Mouse (Mus musculus) ES-CJ7 (cell line): ENCODE measurements at regions not wholly inside any gene's neighbourhood (a gene's known extent, or its start where the extent isn't known, plus 50 kb on each side); places are given as distances from the start of the nearest gene placed in this dataset.

Source experiments
- DNase-seq: peaks from one replicate; pipeline ENCODE4 v3.0.0; 2011; ENCODE audit warnings: low read depth, low spot score

DNA sequence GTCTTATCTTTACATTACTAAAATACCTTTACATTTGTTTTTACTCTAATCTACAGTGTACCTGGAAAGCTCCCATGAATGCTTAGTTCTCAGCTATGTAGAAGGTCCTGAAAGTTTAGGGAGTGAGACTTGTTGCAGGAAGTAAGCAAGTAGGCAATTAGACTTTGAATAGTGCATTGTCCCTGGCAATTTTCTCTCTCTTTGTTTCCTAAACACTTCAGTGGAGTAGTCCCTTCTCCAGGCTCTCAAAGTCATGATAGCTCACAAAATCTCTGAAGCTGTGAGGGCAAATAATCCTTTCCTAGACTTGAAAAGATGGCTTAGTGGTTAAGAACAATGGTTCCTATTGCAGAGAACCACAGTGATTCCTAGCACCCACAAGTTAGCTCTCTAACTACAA is 495.2 kb upstream of the 1700015G11Rik start:
- DNase-seq = peak; percentile 80

DNA sequence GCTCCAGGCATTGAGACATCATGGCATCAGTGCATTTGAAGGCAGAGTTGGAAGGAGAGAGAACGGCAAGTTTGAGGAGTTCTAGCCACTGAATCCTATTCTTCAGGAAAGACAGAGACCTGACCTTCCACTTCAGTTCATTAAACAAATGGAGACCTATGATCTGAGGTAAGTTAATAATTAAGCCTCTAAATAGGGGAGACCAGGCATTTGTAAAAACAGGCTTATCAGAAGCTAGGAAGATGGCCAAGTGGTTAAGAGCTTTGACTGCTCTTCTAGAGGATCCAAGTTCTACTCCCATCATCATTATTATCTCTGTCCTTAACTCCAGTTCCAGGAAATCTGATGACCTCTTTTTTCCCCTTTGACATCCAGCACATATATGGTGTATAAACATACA is 492.5 kb upstream of the 1700015G11Rik start:
- DNase-seq = no peak

DNA sequence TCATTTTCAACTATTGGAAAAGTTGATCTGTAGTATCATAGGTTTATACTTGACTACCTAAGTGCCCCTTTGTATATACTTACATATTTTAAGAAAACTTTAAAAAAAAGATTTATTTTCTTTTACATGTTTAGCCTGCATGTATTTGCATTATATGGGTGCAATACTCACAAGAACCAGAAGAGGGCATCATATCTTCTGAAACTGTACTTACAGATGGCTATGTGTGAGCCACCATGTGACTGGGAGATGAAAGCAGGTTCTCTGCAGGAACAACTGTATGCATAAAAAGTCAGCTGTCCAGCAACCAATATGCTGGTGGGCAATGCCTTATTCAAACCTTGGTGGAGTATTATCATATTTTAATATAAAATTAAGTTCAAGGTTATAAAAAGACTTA is 451.6 kb upstream of the 1700015G11Rik start:
- DNase-seq = peak; percentile 59

DNA sequence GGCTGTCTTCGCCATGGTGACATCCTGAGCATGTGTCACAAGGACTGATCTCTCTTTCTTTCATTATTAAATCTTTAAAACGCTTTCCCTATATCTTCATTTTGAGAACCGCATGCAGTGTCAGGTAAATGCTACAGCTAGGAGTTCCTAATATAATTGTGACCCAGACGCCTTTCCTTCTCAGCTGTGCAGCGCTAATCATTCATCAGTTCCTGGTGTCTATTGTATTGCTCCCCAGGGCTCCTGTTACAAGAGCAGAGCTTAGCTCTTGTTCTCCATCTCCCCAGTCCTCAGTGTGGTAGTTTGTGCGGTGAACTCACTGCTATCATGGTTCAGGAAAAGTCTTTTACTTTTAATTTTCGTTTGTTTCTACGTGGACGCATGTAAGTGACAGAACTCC is 451.1 kb upstream of the 1700015G11Rik start:
- DNase-seq = no peak
